Mouse (Mus musculus) bone marrow, adult 2 months (tissue): ENCODE measurements around the gene Inf2.

ENCODE experiments used
- CTCF ChIP-seq: fragments of 200-500 bp; IDR thresholded peaks from 2 replicates; pipeline ENCODE4 v1.5.1; 2011; ENCODE audit warnings: low read length, control low read depth; ENCODE audit not compliant: control insufficient read depth, insufficient read depth
- POLR2A ChIP-seq: fragments of 200-500 bp; IDR thresholded peaks from 2 replicates; pipeline ENCODE4 v1.6.1; 2011; ENCODE audit warnings: low read depth, mild to moderate bottlenecking, control low read depth, low read length, borderline replicate concordance; ENCODE audit not compliant: control insufficient read depth

- no peak for TF ChIP-seq CTCF
- TF ChIP-seq POLR2A = no peak
Observed at GRCm38 (mm10) chr12:112584954-112585353, 3.6 kb upstream of the Inf2 start.
